Mouse (Mus musculus) E14TG2a.4 (cell line): ENCODE data around the gene Creb5.

Experiments used
- CTCF ChIP-seq: conservative IDR thresholded peaks from 2 replicates; pipeline ENCODE4 v1.5.1; 2014; ENCODE audit warnings: low read length
- NANOG ChIP-seq: IDR thresholded peaks from 2 replicates; pipeline ENCODE4 v1.6.1; 2014; ENCODE audit warnings: borderline replicate concordance, low read length, mixed read lengths

GRCm38 (mm10) chr6:53537530-53537929, 250.5 kb downstream of the Creb5 start:
- TF ChIP-seq CTCF (no peak), NANOG (no peak)
